Mouse (Mus musculus) liver, adult 2 months (tissue): ENCODE measurements at regions not wholly inside any gene's neighbourhood (a gene's known extent, or its start where the extent isn't known, plus 50 kb on each side); places are given as distances from the start of the nearest gene placed in this dataset.

Source experiments
- CTCF ChIP-seq: fragments of 200-500 bp; IDR thresholded peaks from 2 replicates; pipeline ENCODE4 v1.5.1; 2011; ENCODE audit warnings: low read depth, low read length, control low read depth
- POLR2A ChIP-seq: fragments of 200-500 bp; IDR thresholded peaks from 2 replicates; pipeline ENCODE4 v1.6.1; 2011; ENCODE audit warnings: low read length, control low read depth; ENCODE audit not compliant: insufficient read depth; ENCODE audit errors: extremely low read depth

GRCm38 (mm10) chr17:14538527-14538926 is 155.5 kb downstream of the Thbs2 start:
- TF ChIP-seq CTCF (no peak), POLR2A (no peak)
